Mouse (Mus musculus) C2C12 (cell line): ENCODE data around the gene Apoc1. TPM values are rescaled to one million over a fixed set of nuclear protein-coding genes. Genes with fewer than 3 reads are reported as not detected.

Experiments used
- H3K27me3 ChIP-seq: one replicate; pipeline ENCODE4 v1.6.1; 2011; ENCODE audit not compliant: control insufficient read depth, insufficient read depth, insufficient read length
- H3K36me3 ChIP-seq: one replicate; pipeline ENCODE4 v1.6.1; 2011; ENCODE audit not compliant: control insufficient read depth, insufficient read depth
- H3K4me3 ChIP-seq: one replicate; pipeline ENCODE4 v1.5.1; 2011; ENCODE audit warnings: mild to moderate bottlenecking, control low read depth; ENCODE audit not compliant: poor library complexity, insufficient read depth, severe bottlenecking
- H3K79me2 ChIP-seq: one replicate; pipeline ENCODE4 v1.6.1; 2011; ENCODE audit not compliant: control insufficient read depth, insufficient read depth
- H3K79me3 ChIP-seq: one replicate; pipeline ENCODE4 v1.6.1; 2011; ENCODE audit warnings: low read depth, control low read depth
- H3ac ChIP-seq: one replicate; pipeline ENCODE3; 2011; ENCODE audit warnings: low read depth; ENCODE audit not compliant: control insufficient read depth, insufficient read length
- CEBPB ChIP-seq: IDR thresholded peaks from one replicate; pipeline ENCODE4 v1.6.1; 2011; ENCODE audit warnings: low read depth, mild to moderate bottlenecking, control low read depth, moderate library complexity
- CTCF ChIP-seq: IDR thresholded peaks from one replicate; pipeline ENCODE4 v1.5.1; 2011; ENCODE audit not compliant: control insufficient read depth, insufficient read depth, insufficient read length
- FOSL1 ChIP-seq: IDR thresholded peaks from one replicate; pipeline ENCODE4 v1.8.0; 2011; ENCODE audit warnings: mild to moderate bottlenecking, low read length; ENCODE audit not compliant: poor library complexity, insufficient read depth, severe bottlenecking
- MAX ChIP-seq: IDR thresholded peaks from one replicate; pipeline ENCODE4 v1.6.1; 2011; ENCODE audit warnings: mild to moderate bottlenecking, control low read depth
- MYOD1 ChIP-seq: IDR thresholded peaks from one replicate; pipeline ENCODE4 v1.6.1; 2011; ENCODE audit warnings: low read depth; ENCODE audit not compliant: control insufficient read depth, insufficient read length
- MYOG ChIP-seq: IDR thresholded peaks from one replicate; pipeline ENCODE4 v1.6.1; 2011; ENCODE audit not compliant: control insufficient read depth, insufficient read length; ENCODE audit errors: extremely low read depth
- USF1 ChIP-seq: IDR thresholded peaks from one replicate; pipeline ENCODE4 v1.6.1; 2011; ENCODE audit warnings: low read depth, mild to moderate bottlenecking, control low read depth, moderate library complexity
- polyA plus RNA-seq: library from polyadenylated mRNA; unstranded; fragments of >200 nt; fragmentation: generic; extraction: Trizol; gene quantifications from one replicate; pipeline ENCODE4 v1.2.1, GENCODE M21; 2012; ENCODE audit warnings: missing spikeins

Apoc1 gene
- polyA plus RNA-seq, 1 experiment: not detected

GRCm38 (mm10) chr7:19701069-19701761 is 8.8 kb upstream of the Apoc1 start:
- no peaks in the 10 kb centered on the region for H3K79me2 ChIP-seq
- H3K79me3 ChIP-seq: no peaks in the 10 kb centered on the region
- H3K4me3 ChIP-seq: no peak overlapping the region
- no peaks in the 10 kb centered on the region for H3K27me3 ChIP-seq
- no peak overlapping the region for H3ac ChIP-seq
- H3K36me3 ChIP-seq: peaks cover under 1% of the 10 kb centered on the region
- TF ChIP-seq MYOG (no peak), MYOD1 (no peak), CEBPB (no peak), CTCF (no peak), MAX (no peak), FOSL1 (no peak), USF1 (no peak)

GRCm38 (mm10) chr7:19700299-19701068 is 8.0 kb upstream of the Apoc1 start:
- H3K4me3 ChIP-seq: no peak overlapping the region
- no peak overlapping the region for H3ac ChIP-seq
- TF ChIP-seq MYOG (no peak), CEBPB (no peak), FOSL1 (no peak)
- no peaks in the 10 kb centered on the region for H3K79me2 ChIP-seq
- no peaks in the 10 kb centered on the region for H3K79me3 ChIP-seq
- no peaks in the 10 kb centered on the region for H3K36me3 ChIP-seq
- no peaks in the 10 kb centered on the region for H3K27me3 ChIP-seq

- Histone ChIP-seq H3K27me3 (no peaks in the 10 kb centered on the region), H3ac (no peak overlapping the region), H3K36me3 (no peaks in the 10 kb centered on the region), H3K79me2 (no peaks in the 10 kb centered on the region), H3K4me3 (no peak overlapping the region), H3K79me3 (no peaks in the 10 kb centered on the region)
- no peak for TF ChIP-seq USF1
- no peak for TF ChIP-seq CTCF
- TF ChIP-seq CEBPB: no peak
- no peak for TF ChIP-seq FOSL1
- TF ChIP-seq MYOG: no peak
- TF ChIP-seq MAX: no peak
- TF ChIP-seq MYOD1: no peak
Measured at GRCm38 (mm10) chr7:19699827-19700148, 7.3 kb upstream of the Apoc1 start.

- no peak within 1 kb of the TSS for H3ac ChIP-seq
- no peaks in the 10 kb centered on the region for H3K79me2 ChIP-seq
- no peaks in the 10 kb centered on the region for H3K79me3 ChIP-seq
- H3K36me3 ChIP-seq: no peaks in the 10 kb centered on the region
- TF ChIP-seq CTCF: no peak
- no peak for TF ChIP-seq CEBPB
- TF ChIP-seq USF1: no peak
- no peak for TF ChIP-seq MYOG
- no peak for TF ChIP-seq MAX
- no peak for TF ChIP-seq FOSL1
- no peak for TF ChIP-seq MYOD1
- H3K27me3 ChIP-seq: no peaks in the 10 kb centered on the region
- H3K4me3 ChIP-seq: no peak within 1 kb of the TSS
Measured at GRCm38 (mm10) chr7:19698907-19699826, 6.7 kb upstream of the Apoc1 start, which contains the start of gene Apoe. TSS of gene Apoe (minus strand) at chr7:19699188.

- no peak overlapping the region for H3ac ChIP-seq
- no peak for TF ChIP-seq CTCF
- TF ChIP-seq FOSL1: no peak
- no peak for TF ChIP-seq USF1
- no peak for TF ChIP-seq CEBPB
- TF ChIP-seq MAX: no peak
- no peak for TF ChIP-seq MYOD1
- no peak for TF ChIP-seq MYOG
- H3K36me3 ChIP-seq: no peaks in the 10 kb centered on the region
- H3K79me3 ChIP-seq: no peaks in the 10 kb centered on the region
- H3K4me3 ChIP-seq: no peak overlapping the region
- H3K79me2 ChIP-seq: no peaks in the 10 kb centered on the region
- H3K27me3 ChIP-seq: no peaks in the 10 kb centered on the region
Measured at GRCm38 (mm10) chr7:19697949-19698906, 5.8 kb upstream of the Apoc1 start.
